Mouse (Mus musculus) kidney, adult 2 months (tissue): ENCODE measurements around the gene Lingo3.

ENCODE experiments used
- CTCF ChIP-seq: fragments of 200-500 bp; conservative IDR thresholded peaks from 2 replicates; pipeline ENCODE4 v1.5.1; 2011; ENCODE audit warnings: low read depth, mild to moderate bottlenecking, control low read depth, low read length, moderate library complexity, mixed read lengths; ENCODE audit not compliant: insufficient read depth, insufficient read length
- POLR2A ChIP-seq: fragments of 200-500 bp; IDR thresholded peaks from one replicate; pipeline ENCODE4 v1.6.1; 2011; ENCODE audit warnings: low read depth, low read length, control low read depth

DNA sequence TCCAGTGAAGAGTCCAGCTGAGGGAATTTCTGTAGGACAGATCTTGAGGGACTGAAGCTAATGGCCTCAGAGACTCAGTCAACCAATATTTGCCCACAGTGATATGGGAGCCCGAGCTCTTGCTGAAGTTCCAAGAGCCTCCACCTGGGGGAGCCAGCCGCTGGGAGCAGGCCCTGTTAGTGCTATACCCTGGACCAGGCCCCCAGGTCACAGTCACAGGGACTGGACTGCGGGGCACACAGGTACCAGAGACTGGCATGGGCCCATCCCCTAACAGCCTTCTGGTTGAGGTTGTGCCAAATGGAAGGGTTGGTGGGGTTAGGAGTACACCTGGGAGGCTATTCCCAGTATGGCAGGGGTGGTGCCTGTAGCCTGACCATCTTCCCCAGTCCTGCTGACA, 37.9 kb downstream of the Lingo3 start:
- TF ChIP-seq CTCF = peak; percentile 67
- no peak for TF ChIP-seq POLR2A
